In genomic region chr2:75312246-75312645, GRCm38 (mm10) we compare ENCODE assay signal across 8 mouse cellular contexts.
DNase-seq lines count a peak whose midpoint lies in the region; ATAC-seq and TF ChIP-seq lines count a peak whose summit lies in the region.

No protein-coding gene starts in this region.

- H3K36me3 ChIP-seq in hindbrain, embryonic 10.5 days, result no peaks in the 10 kb centered on the region
- H3K36me3 ChIP-seq in hindbrain, embryonic 13.5 days, result no peaks in the 10 kb centered on the region
- no peaks in the 10 kb centered on the region for H3K36me3 ChIP-seq in ES-E14 (ENCODE audit: control insufficient read depth, insufficient read depth, low read length, poor library complexity, severe bottlenecking)
- H3K36me3 ChIP-seq in limb, embryonic 10.5 days, result no peaks in the 10 kb centered on the region
- no peaks in the 10 kb centered on the region for H3K36me3 ChIP-seq in neural tube, embryonic 13.5 days

- H3K9me3 ChIP-seq in hindbrain, embryonic 10.5 days, result no peaks in the 10 kb centered on the region
- no peaks in the 10 kb centered on the region for H3K9me3 ChIP-seq in hindbrain, embryonic 13.5 days
- no peaks in the 10 kb centered on the region for H3K9me3 ChIP-seq in ES-E14 (ENCODE audit: control insufficient read depth, insufficient read depth, low read depth, low read length)
- H3K9me3 ChIP-seq in limb, embryonic 10.5 days (replicated peaks), result no peaks in the 10 kb centered on the region
- H3K9me3 ChIP-seq in neural tube, embryonic 13.5 days, result no peaks in the 10 kb centered on the region

- H3K4me3 ChIP-seq in hindbrain, embryonic 10.5 days, result no peak overlapping the region
- H3K4me3 ChIP-seq in hindbrain, embryonic 13.5 days, result no peak overlapping the region
- no peak overlapping the region for H3K4me3 ChIP-seq in ES-E14 (ENCODE audit: insufficient read depth in 1 of 2, low read depth in 1 of 2, low read length in 2 of 2, poor library complexity in 1 of 2, severe bottlenecking in 1 of 2)
- no peak overlapping the region for H3K4me3 ChIP-seq in limb, embryonic 10.5 days
- H3K4me3 ChIP-seq in neural tube, embryonic 13.5 days, result no peak overlapping the region

- no peak overlapping the region for H3K27ac ChIP-seq in hindbrain, embryonic 10.5 days
- H3K27ac ChIP-seq in hindbrain, embryonic 13.5 days, result no peak overlapping the region
- H3K27ac ChIP-seq in ES-E14 (ENCODE audit: insufficient read depth, low read depth, low read length, poor library complexity, severe bottlenecking), result no peak overlapping the region
- no peak overlapping the region for H3K27ac ChIP-seq in limb, embryonic 10.5 days
- no peak overlapping the region for H3K27ac ChIP-seq in neural tube, embryonic 13.5 days (replicated peaks)

- no peaks in the 10 kb centered on the region; the same call in 1 of the 2 replicates for H3K4me1 ChIP-seq in hindbrain, embryonic 10.5 days (replicated peaks)
- H3K4me1 ChIP-seq in hindbrain, embryonic 13.5 days (replicated peaks), result peaks cover 20% of the 10 kb centered on the region
- no peaks in the 10 kb centered on the region for H3K4me1 ChIP-seq in ES-E14 (ENCODE audit: control insufficient read depth in 2 of 2, insufficient read depth in 2 of 2, low read length in 2 of 2, poor library complexity in 1 of 2)
- peaks cover 53% of the 10 kb centered on the region for H3K4me1 ChIP-seq in limb, embryonic 10.5 days
- peaks cover 30% of the 10 kb centered on the region for H3K4me1 ChIP-seq in neural tube, embryonic 13.5 days (replicated peaks)

- in situ Hi-C loops in ES-E14 (cut with MboI; ENCODE audit: low sequenced_read_pairs in 2 of 2, unreplicated experiment in 2 of 2), result loop anchor here in 1 of 2 experiments (25.0 kb wide), 1 partner anchor 600 kb away; the partner anchor contains the start of genes Hoxd3, Hoxd4 and Hoxd8

- no peak overlapping the region for H3K9ac ChIP-seq in hindbrain, embryonic 13.5 days
- no peak overlapping the region for H3K9ac ChIP-seq in ES-E14 (ENCODE audit: insufficient read depth, low read depth, low read length, poor library complexity, severe bottlenecking)
- H3K9ac ChIP-seq in neural tube, embryonic 13.5 days, result no peak overlapping the region

- intact Hi-C loops in heart, postnatal 10 days (cut with DNase I), result loop anchor here (2.0 to 10.0 kb wide), 5 partner anchors 175 to 595 kb away; no protein-coding TSS in a partner anchor

- DNase-seq in hindbrain, embryonic 10.5 days (ENCODE audit: low spot score), result peak; percentile 29
- DNase-seq in ES-E14 (ENCODE audit: low read depth, low spot score), result no peak
- DNase-seq in c-Kit-positive CD71-positive TER-119-positive erythroid progenitor cells, embryonic 14.5 days (ENCODE audit: low spot score), result peak; percentile 11
- DNase-seq in heart, postnatal 10 days, result peak; percentile 60 to 72
- DNase-seq in limb, embryonic 10.5 days (ENCODE audit: low spot score), result peak; percentile 60

- ATAC-seq in hindbrain, embryonic 13.5 days (ENCODE audit: low FRiP score), result no peak
- ATAC-seq in neural tube, embryonic 13.5 days (ENCODE audit: low read depth), result no peak
- ATAC-seq in activated CD4-positive, CD25-positive, alpha-beta regulatory T cell, adult 4 months, result no peak

- H3K27me3 ChIP-seq in hindbrain, embryonic 10.5 days (ENCODE audit: insufficient read depth, poor library complexity, severe bottlenecking), result peaks cover 6% of the 10 kb centered on the region; the same call in 1 of the 2 replicates
- peaks cover 3% of the 10 kb centered on the region for H3K27me3 ChIP-seq in hindbrain, embryonic 13.5 days
- 0 out of 2 replicates have a peak, but pooled peaks cover 3% of the 10 kb centered on the region for H3K27me3 ChIP-seq in limb, embryonic 10.5 days (ENCODE audit: low read depth, poor library complexity, severe bottlenecking)
- H3K27me3 ChIP-seq in neural tube, embryonic 13.5 days, result peaks cover 11% of the 10 kb centered on the region

- no peak overlapping the region for H3K4me2 ChIP-seq in hindbrain, embryonic 13.5 days
- 0 out of 2 replicates have a peak overlapping the region, but pooled peaks have one; percentile 16 for H3K4me2 ChIP-seq in neural tube, embryonic 13.5 days

- 26% methylated on average over 7 of the region's 7 CpGs for WGBS in hindbrain, embryonic 10.5 days
- 14% methylated on average over 7 of the region's 7 CpGs for WGBS in hindbrain, embryonic 13.5 days
- 17% methylated on average over 7 of the region's 7 CpGs for WGBS in limb, embryonic 10.5 days
- 15% methylated on average over 7 of the region's 7 CpGs for WGBS in neural tube, embryonic 13.5 days

TF ChIP-seq in ES-E14, 5 proteins besides CTCF, POLR2A, EP300 and RAD21:
- TF ChIP-seq ZC3H11A (IDR thresholded peaks at IDR 0.05; ENCODE audit: borderline replicate concordance, low read depth, low read length) (peak; percentile 67; the same call in 1 of the 2 replicates), HCFC1 (IDR thresholded peaks at IDR 0.05; ENCODE audit: borderline replicate concordance, insufficient read depth, low read length) (no peak)
